Mouse (Mus musculus) stomach, embryonic 15.5 days (tissue): ENCODE data around the gene Slc27a1. TPM values are rescaled to one million over a fixed set of nuclear protein-coding genes. Genes with fewer than 3 reads are reported as not detected.
A peak's percentile ranks its signal among the peaks of the same experiment; 100 is the strongest.

Experiments
- ATAC-seq: fragments of 200-750 bp; cut with Nextera tagmentation; 2 replicates; pipeline ENCODE4 v1.8.0; 2017; ENCODE audit warnings: low read depth, moderate number of reproducible peaks, moderate TSS enrichment; ENCODE audit not compliant: insufficient read depth, low FRiP score
- H3K27ac ChIP-seq: fragments of 300-500 bp; sonication (generic); 2 replicates; pipeline ENCODE4 v1.5.1; 2015; ENCODE audit warnings: mild to moderate bottlenecking, inconsistent platforms
- H3K27me3 ChIP-seq: fragments of 300-500 bp; sonication (generic); replicated peaks from 2 replicates; pipeline ENCODE4 v1.6.1; 2015; ENCODE audit warnings: inconsistent platforms
- H3K36me3 ChIP-seq: fragments of 300-500 bp; sonication (generic); 2 replicates; pipeline ENCODE4 v1.6.1; 2015; ENCODE audit warnings: inconsistent platforms
- H3K4me1 ChIP-seq: fragments of 300-500 bp; sonication (generic); 2 replicates; pipeline ENCODE4 v1.6.1; 2015; ENCODE audit warnings: inconsistent platforms
- H3K4me2 ChIP-seq: fragments of 300-500 bp; sonication (generic); 2 replicates; pipeline ENCODE4 v1.6.1; 2015; ENCODE audit warnings: mild to moderate bottlenecking, inconsistent platforms
- H3K4me3 ChIP-seq: fragments of 300-500 bp; sonication (generic); replicated peaks from 2 replicates; pipeline ENCODE4 v1.5.1; 2015; ENCODE audit warnings: inconsistent platforms
- H3K9ac ChIP-seq: fragments of 300-500 bp; sonication (generic); 2 replicates; pipeline ENCODE4 v1.6.1; 2015; ENCODE audit warnings: inconsistent platforms
- H3K9me3 ChIP-seq: fragments of 300-500 bp; sonication (generic); 2 replicates; pipeline ENCODE4 v1.6.1; 2016; ENCODE audit warnings: inconsistent platforms
- WGBS: fragments of 180-500 bp; shearing (Covaris S2); methylation state at CpG from one replicate; pipeline ENCODE4 v1.1.7; 2015; 5-methylcytosine and 5-hydroxymethylcytosine counted together
- polyA plus RNA-seq: library from polyadenylated mRNA; unstranded; fragments of >200 nt; fragmentation: Nextera tagmentation; extraction: Ambion mirVana; gene quantifications from 2 replicates; pipeline ENCODE4 v1.2.1, GENCODE M21; 2015

Slc27a1 gene
- polyA plus RNA-seq, 1 experiment from 2014 or later, result 37.1 TPM

DNA sequence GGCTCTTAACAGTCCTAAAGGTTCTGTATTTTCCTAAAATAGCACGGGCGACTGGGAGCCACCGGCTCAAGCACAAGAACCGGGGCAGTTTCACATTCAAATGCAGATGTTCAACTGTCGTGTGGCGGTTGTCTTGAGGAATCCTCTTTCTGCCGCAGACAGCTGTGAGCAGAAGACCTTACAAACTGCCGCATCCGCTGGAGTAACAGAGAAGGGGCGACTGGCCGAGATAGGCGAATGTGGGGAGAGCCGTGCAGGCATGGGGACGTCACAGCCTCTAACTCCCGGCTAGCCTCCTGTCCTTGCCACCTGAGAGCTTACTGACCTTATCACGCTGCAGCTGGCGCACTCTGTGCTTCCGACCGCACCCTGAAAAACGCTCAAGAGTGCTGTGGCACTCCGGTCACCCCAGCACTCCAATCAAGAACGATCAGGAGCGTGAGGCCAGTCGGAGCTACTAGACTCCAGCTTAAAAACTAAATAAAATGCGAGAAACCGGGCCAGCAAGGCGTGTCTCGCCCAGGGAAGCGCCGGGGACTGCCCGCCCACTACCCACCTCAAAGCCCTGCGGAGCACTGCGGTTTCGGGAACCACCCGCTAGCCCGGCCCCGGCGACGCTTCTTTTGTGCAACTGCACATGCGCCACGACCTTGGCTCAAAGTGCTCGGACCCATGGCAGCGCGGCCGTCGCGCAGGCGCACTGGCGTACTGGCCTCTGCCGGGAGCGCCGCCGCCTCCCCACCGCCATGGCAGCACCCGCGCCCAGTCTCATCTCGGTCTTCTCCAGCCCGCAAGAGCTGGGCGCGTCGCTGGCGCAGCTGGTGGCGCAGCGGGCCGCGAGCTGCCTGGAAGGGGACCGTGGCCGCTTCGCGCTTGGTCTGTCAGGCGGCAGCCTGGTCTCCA lies 23.0 kb downstream of the Slc27a1 start, which contains the start of gene Pgls:
Pgls (plus strand) TSS at position 706 of the 903 bp plus-strand sequence.
- peak within 1 kb of the TSS; percentile 97 for H3K27ac ChIP-seq
- peaks cover 26% of the 10 kb centered on the region for H3K4me1 ChIP-seq
- under 1% methylated on average over 71 of the region's 71 CpGs for WGBS

DNA sequence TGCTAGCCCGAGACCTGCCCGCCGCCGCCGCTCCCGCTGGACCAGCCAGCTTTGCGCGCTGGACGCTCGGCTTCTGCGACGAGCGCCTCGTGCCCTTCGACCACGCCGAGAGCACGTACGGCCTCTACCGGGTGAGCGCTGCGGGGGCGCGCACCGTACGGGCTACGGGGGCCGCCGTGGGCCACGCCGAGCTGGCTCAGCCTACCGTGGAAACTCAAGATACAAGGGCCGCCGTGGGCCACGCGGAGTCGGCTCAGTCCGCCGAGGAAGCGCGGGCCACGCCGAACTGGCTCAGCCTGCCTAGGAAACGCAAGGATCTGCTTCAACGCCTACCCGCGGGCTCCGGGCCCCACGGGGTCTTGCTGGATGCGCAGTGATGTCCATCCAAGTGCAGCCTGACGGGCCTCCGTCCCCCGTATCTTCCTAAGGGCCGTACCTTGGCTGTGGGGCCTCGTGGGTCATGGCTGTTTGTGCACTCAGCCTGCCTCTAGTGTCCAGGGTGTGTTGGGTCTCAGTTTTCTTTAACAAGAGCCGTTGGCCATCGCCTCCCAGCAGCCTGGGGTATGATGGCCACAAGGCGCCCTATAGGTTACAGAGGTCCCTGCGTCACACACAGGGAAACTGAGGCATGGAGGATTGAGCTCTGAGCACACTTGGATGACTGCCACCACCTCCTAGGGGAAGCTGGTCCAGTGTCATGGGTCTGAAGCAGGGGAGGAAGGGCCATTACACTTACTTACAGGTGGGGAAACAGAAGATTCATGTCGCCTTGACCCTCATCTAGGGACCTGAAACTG lies 23.9 kb downstream of the Slc27a1 start:
- H3K4me3 ChIP-seq, result peak overlapping the region; percentile 73
- H3K27me3 ChIP-seq, result no peaks in the 10 kb centered on the region
- H3K4me1 ChIP-seq, result peaks cover 26% of the 10 kb centered on the region
- H3K36me3 ChIP-seq, result no peaks in the 10 kb centered on the region
- H3K9ac ChIP-seq, result peak overlapping the region; percentile 82
- 5% methylated on average over 54 of the region's 60 CpGs for WGBS
- ATAC-seq, result peak; percentile 58
- H3K9me3 ChIP-seq, result no peaks in the 10 kb centered on the region
- peak overlapping the region; percentile 97 for H3K27ac ChIP-seq
- peak overlapping the region; percentile 88 for H3K4me2 ChIP-seq

More for the DNA sequence above, 23.0 kb downstream of the Slc27a1 start, which contains the start of gene Pgls:
- Histone ChIP-seq H3K27me3 (no peaks in the 10 kb centered on the region), H3K4me2 (peak within 1 kb of the TSS; percentile 88), H3K36me3 (no peaks in the 10 kb centered on the region), H3K9ac (peak within 1 kb of the TSS; percentile 82), H3K9me3 (no peaks in the 10 kb centered on the region), H3K4me3 (peak within 1 kb of the TSS; percentile 73)
- peak; percentile 85 for ATAC-seq

DNA sequence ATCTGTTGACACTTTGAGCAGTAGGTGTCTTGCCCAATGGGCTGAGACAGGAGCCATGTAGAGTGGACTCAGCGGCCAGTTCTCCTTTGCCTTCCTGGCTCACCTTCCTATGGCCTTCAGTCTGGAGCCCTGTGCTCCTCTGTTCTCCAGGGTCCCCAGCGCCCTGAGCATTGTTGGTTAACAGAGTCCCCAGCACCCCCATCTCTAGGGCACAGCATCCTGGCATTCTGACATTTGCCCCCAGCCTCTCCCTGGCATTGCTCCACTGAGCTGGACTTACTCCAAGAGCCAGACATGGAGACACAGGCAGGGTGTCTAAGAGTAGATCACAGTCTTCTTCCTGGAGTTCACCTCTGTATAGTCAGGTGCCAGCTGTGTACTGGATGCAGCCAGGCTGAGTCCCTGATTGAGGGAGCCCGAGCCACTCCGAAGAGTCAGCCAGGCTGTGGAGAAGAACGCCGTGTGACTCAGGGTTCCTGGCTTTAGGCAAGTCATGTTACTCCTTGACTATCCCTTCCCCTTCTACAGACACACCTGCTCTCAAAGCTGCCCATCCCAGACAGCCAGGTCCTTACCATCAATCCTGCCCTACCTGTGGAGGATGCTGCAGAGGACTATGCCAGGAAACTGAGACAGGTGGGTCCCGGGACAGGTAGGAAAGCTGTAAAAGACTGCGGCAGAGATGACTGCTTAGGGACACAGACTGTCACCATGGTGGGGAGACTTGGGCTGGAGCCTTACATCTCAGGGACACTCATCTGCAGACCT lies 25.1 kb downstream of the Slc27a1 start:
- H3K36me3 ChIP-seq, result no peaks in the 10 kb centered on the region
- ATAC-seq, result no peak
- WGBS, result 90% methylated on average over 8 of the region's 8 CpGs
- H3K4me2 ChIP-seq, result peak overlapping the region; percentile 88; the same call in 1 of the 2 replicates
- H3K9ac ChIP-seq, result no peak overlapping the region
- H3K27ac ChIP-seq, result no peak overlapping the region
- H3K4me3 ChIP-seq, result no peak overlapping the region
- no peaks in the 10 kb centered on the region for H3K9me3 ChIP-seq
- no peaks in the 10 kb centered on the region for H3K27me3 ChIP-seq
- peaks cover 26% of the 10 kb centered on the region for H3K4me1 ChIP-seq

DNA sequence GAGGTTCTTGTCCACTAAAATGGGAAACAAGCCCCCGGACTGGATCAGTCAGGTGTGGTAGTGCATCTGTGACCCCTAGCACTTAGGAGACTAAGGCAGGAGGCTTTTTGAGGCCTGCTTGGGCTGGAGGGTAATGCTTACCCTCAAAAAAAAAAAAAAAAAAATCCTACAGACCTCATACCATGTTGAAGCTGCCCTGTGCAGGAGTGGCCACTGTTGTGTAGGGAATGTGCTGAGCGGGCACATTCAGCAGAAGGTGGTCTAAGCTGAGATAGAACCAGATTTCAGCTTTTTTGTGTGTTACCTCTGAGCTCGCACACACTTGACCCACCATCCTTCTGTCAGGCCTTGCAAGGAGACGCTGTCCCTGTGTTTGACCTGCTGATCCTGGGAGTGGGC lies 25.6 kb downstream of the Slc27a1 start:
- no peak overlapping the region for H3K9ac ChIP-seq
- H3K4me1 ChIP-seq, result peaks cover 26% of the 10 kb centered on the region
- H3K27me3 ChIP-seq, result no peaks in the 10 kb centered on the region
- no peak overlapping the region for H3K27ac ChIP-seq
- H3K36me3 ChIP-seq, result no peaks in the 10 kb centered on the region
- no peak for ATAC-seq
- 90% methylated on average over 4 of the region's 4 CpGs for WGBS
- no peaks in the 10 kb centered on the region for H3K9me3 ChIP-seq
- no peak overlapping the region for H3K4me3 ChIP-seq
- no peak overlapping the region for H3K4me2 ChIP-seq

DNA sequence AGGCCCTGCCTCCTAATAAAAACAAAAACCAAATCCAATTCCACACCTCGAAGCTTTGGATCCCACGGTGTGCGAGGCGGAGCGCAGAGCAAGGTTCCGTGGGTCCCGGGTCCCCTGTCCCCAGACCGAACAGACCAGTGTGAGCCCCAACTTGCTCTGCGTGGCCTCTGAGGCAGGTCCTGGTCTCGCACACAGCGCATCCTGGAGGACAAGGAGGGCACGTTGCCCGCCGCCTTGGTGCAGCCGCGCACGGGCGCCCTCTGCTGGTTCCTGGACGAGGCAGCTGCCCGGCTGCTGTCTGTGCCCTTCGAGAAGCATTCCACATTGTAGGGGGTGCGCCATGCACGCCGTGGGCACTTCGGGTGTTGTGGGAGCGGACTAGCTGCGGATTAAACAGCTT lies 27.2 kb downstream of the Slc27a1 start:
- Histone ChIP-seq H3K27ac (no peak overlapping the region), H3K4me2 (no peak overlapping the region), H3K9me3 (no peaks in the 10 kb centered on the region), H3K4me1 (peaks cover 23% of the 10 kb centered on the region), H3K4me3 (no peak overlapping the region), H3K9ac (no peak overlapping the region), H3K36me3 (no peaks in the 10 kb centered on the region), H3K27me3 (no peaks in the 10 kb centered on the region)
- ATAC-seq, result peak; percentile 9; the same call in 1 of the 2 replicates
- 9% methylated on average over 27 of the region's 27 CpGs for WGBS

DNA sequence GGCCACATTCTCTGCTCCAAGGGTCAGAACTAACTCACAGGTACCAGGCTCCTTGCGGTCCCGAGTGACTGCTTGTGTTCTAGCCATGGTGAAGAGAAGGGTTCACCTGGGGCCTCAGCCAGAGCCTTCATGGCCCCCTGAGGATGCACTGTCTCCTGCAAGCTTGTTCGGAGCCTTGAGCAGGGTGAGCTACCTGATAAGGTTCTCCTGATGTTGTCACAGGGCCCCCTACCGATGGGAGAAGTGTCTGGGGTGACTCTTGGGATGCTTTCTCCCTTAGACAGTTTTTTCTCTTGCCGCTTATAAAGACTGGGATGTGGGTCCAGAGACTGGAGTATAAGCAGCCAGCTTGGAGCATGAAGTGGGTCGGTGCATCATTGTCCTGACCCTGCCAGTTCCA lies 27.7 kb downstream of the Slc27a1 start:
- no peak overlapping the region for H3K9ac ChIP-seq
- WGBS, result 52% methylated on average over 6 of the region's 6 CpGs

DNA sequence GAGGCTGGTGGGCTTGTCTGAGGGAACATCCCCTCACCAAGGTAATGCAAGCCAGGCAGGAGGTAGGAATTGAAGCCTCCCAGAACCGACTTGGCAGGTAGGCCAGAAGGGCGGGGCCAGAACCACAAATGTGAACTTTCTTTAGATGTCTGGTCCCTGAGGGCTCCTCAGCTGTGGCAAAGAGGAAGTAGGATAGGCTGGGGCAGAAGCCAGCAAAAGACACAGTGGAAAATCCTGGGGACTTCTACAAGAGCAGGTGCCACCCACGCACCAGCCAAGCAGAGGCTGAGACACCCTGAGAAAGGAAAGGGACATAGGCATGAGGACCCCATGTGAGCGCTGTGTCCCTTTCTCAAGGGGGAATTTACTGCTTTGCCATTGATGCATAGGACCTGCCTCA lies 28.1 kb downstream of the Slc27a1 start:
- H3K27me3 ChIP-seq, result peaks cover 4% of the 10 kb centered on the region
- no peaks in the 10 kb centered on the region for H3K9me3 ChIP-seq
- H3K27ac ChIP-seq, result no peak overlapping the region
- no peak overlapping the region for H3K4me2 ChIP-seq
- no peaks in the 10 kb centered on the region for H3K36me3 ChIP-seq
- no peak overlapping the region for H3K9ac ChIP-seq
- peaks cover 19% of the 10 kb centered on the region for H3K4me1 ChIP-seq
- no peak overlapping the region for H3K4me3 ChIP-seq
- no peak for ATAC-seq
- WGBS, result 77% methylated on average over 4 of the region's 4 CpGs

More for the DNA sequence above, 27.7 kb downstream of the Slc27a1 start:
- Histone ChIP-seq H3K36me3 (no peaks in the 10 kb centered on the region), H3K4me1 (peaks cover 18% of the 10 kb centered on the region), H3K27ac (no peak overlapping the region), H3K4me2 (no peak overlapping the region), H3K9me3 (no peaks in the 10 kb centered on the region), H3K4me3 (no peak overlapping the region), H3K27me3 (peaks cover under 1% of the 10 kb centered on the region; the same call in 1 of the 2 replicates)
- no peak for ATAC-seq

DNA sequence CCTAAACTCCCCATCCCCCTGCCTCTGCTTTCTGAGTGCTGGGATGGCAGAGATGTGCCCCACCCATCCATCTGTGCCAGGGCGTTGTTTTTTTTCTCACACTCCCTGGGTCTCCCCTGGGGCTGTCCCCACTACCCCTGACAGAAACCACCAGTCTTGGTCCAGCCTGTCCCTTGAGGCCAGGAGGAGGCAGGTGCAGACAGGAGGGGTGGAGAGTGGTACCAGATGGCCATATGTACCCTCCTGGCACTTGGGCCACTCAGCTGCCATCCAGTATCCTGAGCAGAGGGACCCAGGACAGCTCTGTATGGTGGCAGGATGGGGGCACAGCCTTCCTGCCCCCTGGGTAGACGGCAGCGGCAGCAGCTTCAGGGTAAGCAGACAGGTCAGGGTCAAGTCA lies 28.8 kb downstream of the Slc27a1 start, which contains the start of gene Fam129c:
Fam129c (plus strand) TSS at position 198 of the 400 bp plus-strand sequence.
- Histone ChIP-seq H3K9ac (no peak within 1 kb of the TSS), H3K4me1 (peaks cover 25% of the 10 kb centered on the region), H3K4me2 (no peak within 1 kb of the TSS), H3K27ac (no peak within 1 kb of the TSS), H3K36me3 (no peaks in the 10 kb centered on the region), H3K4me3 (no peak within 1 kb of the TSS), H3K27me3 (peaks cover 10% of the 10 kb centered on the region), H3K9me3 (no peaks in the 10 kb centered on the region)
- 82% methylated on average over 3 of the region's 3 CpGs for WGBS
- no peak for ATAC-seq

DNA sequence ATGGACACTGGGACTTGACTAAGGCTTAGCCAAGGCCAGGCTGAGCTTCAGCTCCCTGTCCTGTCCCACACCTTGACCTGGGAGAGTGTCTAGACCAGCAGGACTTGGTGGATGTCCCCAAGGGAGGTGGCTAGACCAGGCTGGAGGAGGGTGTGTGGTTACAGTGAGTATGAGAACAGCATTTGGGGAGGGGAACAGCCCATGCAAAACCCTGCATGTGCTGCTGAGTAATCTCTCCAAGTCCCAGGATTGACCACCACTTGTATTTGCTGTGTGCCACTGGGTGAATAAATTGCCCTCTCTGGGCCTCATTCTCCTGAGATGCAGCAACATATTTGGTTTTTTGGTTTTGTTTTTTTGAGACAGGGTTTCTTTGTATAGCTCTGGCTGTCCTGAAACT lies 29.7 kb downstream of the Slc27a1 start:
- H3K27me3 ChIP-seq, result peaks cover 14% of the 10 kb centered on the region
- H3K36me3 ChIP-seq, result no peaks in the 10 kb centered on the region
- no peak overlapping the region for H3K27ac ChIP-seq
- no peak overlapping the region for H3K4me2 ChIP-seq
- H3K4me1 ChIP-seq, result peaks cover 25% of the 10 kb centered on the region
- H3K9me3 ChIP-seq, result no peaks in the 10 kb centered on the region
- no peak overlapping the region for H3K4me3 ChIP-seq
- H3K9ac ChIP-seq, result no peak overlapping the region
- ATAC-seq, result no peak

DNA sequence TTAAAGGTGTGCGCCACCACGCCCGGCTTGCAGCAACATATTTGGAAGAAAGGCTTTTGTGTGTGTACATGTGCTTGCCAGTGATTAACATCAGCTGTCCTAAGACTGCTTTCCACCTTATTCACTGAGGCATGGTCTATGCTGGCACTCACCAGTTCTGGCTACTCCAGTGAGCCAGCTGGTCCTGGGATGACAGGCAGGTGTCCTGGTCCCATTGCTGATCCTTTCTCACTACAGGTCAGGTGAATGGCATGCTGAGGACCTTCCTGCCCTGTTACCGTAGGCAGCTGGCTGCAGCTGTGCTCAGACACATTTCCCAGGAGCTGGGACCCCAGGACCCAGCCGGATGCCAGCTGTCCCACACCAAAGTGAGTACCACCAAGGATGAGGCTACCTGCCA lies 30.2 kb downstream of the Slc27a1 start:
- WGBS, result 89% methylated on average over 5 of the region's 5 CpGs
- Histone ChIP-seq H3K4me2 (no peak overlapping the region), H3K36me3 (no peaks in the 10 kb centered on the region), H3K9me3 (no peaks in the 10 kb centered on the region), H3K4me3 (no peak overlapping the region), H3K4me1 (peaks cover 24% of the 10 kb centered on the region), H3K27ac (no peak overlapping the region), H3K27me3 (peaks cover 14% of the 10 kb centered on the region), H3K9ac (no peak overlapping the region)
- no peak for ATAC-seq

DNA sequence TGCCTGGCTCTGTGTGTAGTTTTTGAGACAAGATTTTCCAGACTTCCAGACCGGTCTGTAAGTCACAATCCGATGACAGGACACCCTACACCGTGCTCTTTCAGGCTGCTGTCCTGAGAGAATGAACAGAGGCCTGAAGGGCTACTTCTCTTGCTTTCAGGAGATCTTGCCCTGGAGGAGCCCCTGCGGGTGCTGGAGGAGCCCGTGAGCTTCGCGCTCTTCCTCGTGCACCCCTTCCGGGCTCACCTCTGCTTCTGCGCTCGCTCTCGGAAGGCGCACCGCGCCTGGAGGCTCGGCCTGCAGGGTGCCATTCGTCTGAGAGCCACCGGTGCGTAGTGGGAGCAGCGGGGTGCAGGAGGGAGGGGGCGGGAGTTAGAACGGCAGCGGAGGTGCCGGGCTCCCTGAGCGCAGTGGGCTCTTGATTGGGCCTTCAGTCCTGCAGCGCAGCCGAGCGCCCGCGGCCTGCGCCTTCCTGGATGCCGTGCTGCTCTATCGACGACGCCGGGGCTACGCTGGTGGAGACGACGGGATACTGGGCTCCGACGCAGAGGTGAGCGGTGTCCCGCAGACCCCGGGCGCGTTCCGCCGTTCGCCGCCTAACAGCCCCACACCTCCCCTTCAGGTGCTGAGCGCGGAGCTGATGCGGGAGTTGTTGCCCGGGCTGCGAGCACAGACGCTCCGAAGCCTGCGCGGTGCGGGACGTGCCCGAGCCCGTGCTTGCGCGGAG lies 33.4 kb downstream of the Slc27a1 start:
- Histone ChIP-seq H3K9ac (no peak overlapping the region), H3K4me1 (peaks cover 18% of the 10 kb centered on the region), H3K27me3 (peaks cover 14% of the 10 kb centered on the region), H3K9me3 (no peaks in the 10 kb centered on the region), H3K36me3 (no peaks in the 10 kb centered on the region), H3K4me2 (peak overlapping the region; percentile 85), H3K4me3 (peak overlapping the region; percentile 38), H3K27ac (no peak overlapping the region)
- 5% methylated on average over 65 of the region's 65 CpGs for WGBS
- peak; percentile 3 for ATAC-seq
